In genomic region chr11:104599265-104599945, GRCm38 (mm10) we compare ENCODE assay signal across 11 mouse cellular contexts. TPM values are rescaled to one million over a fixed set of nuclear protein-coding genes. Genes with fewer than 3 reads are reported as not detected.
DNase-seq lines count a peak whose midpoint lies in the region; ATAC-seq and TF ChIP-seq lines count a peak whose summit lies in the region.
"Had no signal": no experiment of that assay in that cellular context is flagged by ENCODE, and none has a peak within 500 bp of the region (broad histone marks: within the 10 kb centered on the region; RNA-seq: fewer than 3 reads in every experiment).

No protein-coding gene starts in this region.

- H3K4me1 ChIP-seq in lung, embryonic 14.5 days (ENCODE audit: insufficient read depth) = no peaks in the 10 kb centered on the region
- peaks cover 13% of the 10 kb centered on the region for H3K4me1 ChIP-seq in heart, embryonic 13.5 days
- no peaks in the 10 kb centered on the region for H3K4me1 ChIP-seq in small intestine, adult 2 months (ENCODE audit: control insufficient read depth, insufficient read depth, insufficient read length, low read length)
- H3K4me1 ChIP-seq in hindbrain, embryonic 16.5 days (ENCODE audit: control insufficient read depth, insufficient read depth, low read depth, low read length) = no peaks in the 10 kb centered on the region

- H3K4me3 ChIP-seq in lung, embryonic 14.5 days (ENCODE audit: low read depth, low read length) = no peak overlapping the region
- no peak overlapping the region for H3K4me3 ChIP-seq in heart, embryonic 13.5 days
- no peak overlapping the region for H3K4me3 ChIP-seq in small intestine, adult 2 months (ENCODE audit: low read depth, low read length)
- no peak overlapping the region for H3K4me3 ChIP-seq in hindbrain, embryonic 16.5 days (ENCODE audit: low read length)
- H3K4me3 ChIP-seq: embryonic facial prominence, embryonic 15.5 days; myocyte had no signal

- H3K9me3 ChIP-seq in lung, embryonic 14.5 days (ENCODE audit: low read depth, low read length) = no peaks in the 10 kb centered on the region
- H3K9me3 ChIP-seq in heart, embryonic 13.5 days = no peaks in the 10 kb centered on the region
- H3K9me3 ChIP-seq in hindbrain, embryonic 16.5 days (ENCODE audit: control insufficient read depth, low read length) = no peaks in the 10 kb centered on the region
- H3K9me3 ChIP-seq: embryonic facial prominence, embryonic 15.5 days had no signal

- TF ChIP-seq POLR2A in small intestine, adult 2 months (IDR thresholded peaks at IDR 0.05; ENCODE audit: low read depth, low read length) = no peak

- H3K27me3 ChIP-seq in lung, embryonic 14.5 days (ENCODE audit: insufficient read depth, low read length) = no peaks in the 10 kb centered on the region
- 0 out of 2 replicates have a peak, but pooled peaks cover 2% of the 10 kb centered on the region for H3K27me3 ChIP-seq in heart, embryonic 13.5 days (replicated peaks)
- H3K27me3 ChIP-seq in small intestine, adult 2 months (ENCODE audit: control insufficient read depth, insufficient read depth, low read length) = no peaks in the 10 kb centered on the region
- H3K27me3 ChIP-seq in hindbrain, embryonic 16.5 days (replicated peaks; ENCODE audit: control insufficient read depth, insufficient read depth, low read length) = no peaks in the 10 kb centered on the region
- H3K27me3 ChIP-seq: embryonic facial prominence, embryonic 15.5 days had no signal

- no peak overlapping the region for H3K9ac ChIP-seq in lung, embryonic 14.5 days
- H3K9ac ChIP-seq in heart, embryonic 13.5 days = no peak overlapping the region
- no peak overlapping the region for H3K9ac ChIP-seq in hindbrain, embryonic 16.5 days (ENCODE audit: low read depth, low read length)
- H3K9ac ChIP-seq: embryonic facial prominence, embryonic 15.5 days had no signal

- DNase-seq in cerebellum, adult 11 months = peak; percentile 18
- no peak for DNase-seq in cerebellum, adult 8-10 months
- peak; percentile 77 for DNase-seq in lung, embryonic 14.5 days
- no peak for DNase-seq in lung, postnatal 10 days
- DNase-seq in right cerebral cortex, adult 18-20 months = no peak
- DNase-seq: right cerebral cortex, postnatal 14 days had no signal

- 59% methylated on average over 13 of the region's 13 CpGs for WGBS in lung, embryonic 14.5 days
- WGBS in heart, embryonic 13.5 days = 71% methylated on average over 13 of the region's 13 CpGs
- WGBS in small intestine, adult 2 months = 77% methylated on average over 13 of the region's 13 CpGs
- 89% methylated on average over 13 of the region's 13 CpGs for WGBS in hindbrain, embryonic 16.5 days

- no peaks in the 10 kb centered on the region for H3K36me3 ChIP-seq in lung, embryonic 14.5 days (ENCODE audit: insufficient read depth)
- no peaks in the 10 kb centered on the region for H3K36me3 ChIP-seq in heart, embryonic 13.5 days
- H3K36me3 ChIP-seq in small intestine, adult 2 months (ENCODE audit: control insufficient read depth, insufficient read depth, low read length) = no peaks in the 10 kb centered on the region
- no peaks in the 10 kb centered on the region for H3K36me3 ChIP-seq in hindbrain, embryonic 16.5 days (ENCODE audit: control insufficient read depth, insufficient read depth, low read length)
- H3K36me3 ChIP-seq: embryonic facial prominence, embryonic 15.5 days had no signal

- H3K27ac ChIP-seq in lung, embryonic 14.5 days (ENCODE audit: low read depth) = peak overlapping the region; percentile 5; the same call in 1 of the 2 replicates
- H3K27ac ChIP-seq in heart, embryonic 13.5 days (replicated peaks) = peak overlapping the region; percentile 72
- H3K27ac ChIP-seq in small intestine, adult 2 months (ENCODE audit: insufficient read depth, low read depth, low read length) = peak overlapping the region; percentile 13
- H3K27ac ChIP-seq in hindbrain, embryonic 16.5 days (ENCODE audit: low read depth, low read length) = no peak overlapping the region
- H3K27ac ChIP-seq: embryonic facial prominence, embryonic 15.5 days had no signal

- no peak for TF ChIP-seq CTCF in lung, embryonic 14.5 days (IDR thresholded peaks at IDR 0.05; ENCODE audit: low read depth)
- no peak for TF ChIP-seq CTCF in small intestine, adult 2 months (IDR thresholded peaks at IDR 0.05; ENCODE audit: extremely low read depth, insufficient read length, insufficient replicate concordance, low read depth, low read length)

- no peak overlapping the region for H3K4me2 ChIP-seq in lung, embryonic 14.5 days
- no peak overlapping the region for H3K4me2 ChIP-seq in heart, embryonic 13.5 days
- H3K4me2 ChIP-seq in hindbrain, embryonic 16.5 days (ENCODE audit: low read length) = no peak overlapping the region
- H3K4me2 ChIP-seq: embryonic facial prominence, embryonic 15.5 days had no signal

- ATAC-seq in lung, embryonic 14.5 days (ENCODE audit: insufficient read depth) = peak; percentile 75
- no peak for ATAC-seq in heart, embryonic 13.5 days (ENCODE audit: extremely low read depth, insufficient number of reproducible peaks, low FRiP score, low TSS enrichment)
- ATAC-seq in hindbrain, embryonic 16.5 days = no peak

RNA-seq across cellular contexts. Expression of gene Itgb3, which starts 8.4 kb away (rescaled TPM):
- polyA plus RNA-seq in lung, embryonic 14.5 days (2014; fragmentation: Nextera tagmentation; extraction: Ambion mirVana) = 1.9 and 2.1 TPM in 2 replicates
- 5.0 and 5.1 TPM in 2 replicates for polyA plus RNA-seq in heart, embryonic 13.5 days (2015; fragmentation: Nextera tagmentation; extraction: Ambion mirVana)
- 5.3 and 7.2 TPM in 2 replicates for polyA plus RNA-seq in small intestine, adult 2 months (2012; rRNA removed)
- 1.6 and 1.9 TPM in 2 replicates for polyA plus RNA-seq in hindbrain, embryonic 16.5 days (2015; fragmentation: Nextera tagmentation; extraction: Ambion mirVana)

RNA-seq across cellular contexts. Expression of gene Myl4, which starts 48.9 kb away (rescaled TPM):
- polyA plus RNA-seq in lung, embryonic 14.5 days (2014; fragmentation: Nextera tagmentation; extraction: Ambion mirVana) = 9.8 and 52.1 TPM in 2 replicates
- polyA plus RNA-seq in heart, embryonic 13.5 days (2015; fragmentation: Nextera tagmentation; extraction: Ambion mirVana) = 2,381 and 2,697 TPM in 2 replicates
- 2.2 and 3.4 TPM in 2 replicates for polyA plus RNA-seq in small intestine, adult 2 months (2012; rRNA removed)
- polyA plus RNA-seq in hindbrain, embryonic 16.5 days (2015; fragmentation: Nextera tagmentation; extraction: Ambion mirVana) = 4.2 and 12.2 TPM in 2 replicates

RNA-seq across cellular contexts. Expression of gene Cdc27, which starts 49.0 kb away (rescaled TPM):
- polyA plus RNA-seq in lung, embryonic 14.5 days (2014; fragmentation: Nextera tagmentation; extraction: Ambion mirVana) = 47.7 and 51.0 TPM in 2 replicates
- polyA plus RNA-seq in heart, embryonic 13.5 days (2015; fragmentation: Nextera tagmentation; extraction: Ambion mirVana) = 31.7 TPM in 2 replicates
- polyA plus RNA-seq in small intestine, adult 2 months (2012; rRNA removed) = 0.74 and 1.2 TPM in 2 replicates
- 31.4 and 38.4 TPM in 2 replicates for polyA plus RNA-seq in hindbrain, embryonic 16.5 days (2015; fragmentation: Nextera tagmentation; extraction: Ambion mirVana)

Comparison
In these comparisons a context has a peak if more than half of its experiments do, and no peak if none do; other contexts are left out.
1. DNase-seq: peak in cerebellum, adult 11 months (single experiment) and lung, embryonic 14.5 days (single experiment); none in cerebellum, adult 8-10 months (single experiment), lung, postnatal 10 days (single experiment) and right cerebral cortex, adult 18-20 months (single experiment).
2. RNA of gene Myl4, which starts 48.9 kb away (polyA plus RNA-seq): 2,381 to 2,697 TPM in heart, embryonic 13.5 days; 9.8 to 52.1 TPM in lung, embryonic 14.5 days, 4.2 to 12.2 TPM in hindbrain, embryonic 16.5 days and 2.2 to 3.4 TPM in small intestine, adult 2 months; every median in the first group is over 10 times any median in the second.
3. RNA of gene Cdc27, which starts 49.0 kb away (polyA plus RNA-seq): 47.7 to 51.0 TPM in lung, embryonic 14.5 days, 31.4 to 38.4 TPM in hindbrain, embryonic 16.5 days and 31.7 TPM in heart, embryonic 13.5 days; 0.74 to 1.2 TPM in small intestine, adult 2 months; every median in the first group is over 10 times any median in the second.